Mouse (Mus musculus): ENCODE data around the gene Slx4ip. TPM values are rescaled to one million over a fixed set of nuclear protein-coding genes. Genes with fewer than 3 reads are reported as not detected.

Slx4ip gene
- polyA plus RNA-seq, 1 experiment, result 1.1 TPM

- Histone ChIP-seq H3K27me3 (ENCODE audit: control insufficient read depth, insufficient read depth, insufficient read length) (no peaks in the 10 kb centered on the region), H3K79me2 (ENCODE audit: control insufficient read depth, insufficient read depth) (no peaks in the 10 kb centered on the region), H3K4me3 (ENCODE audit: insufficient read depth, poor library complexity, severe bottlenecking) (no peak overlapping the region), H3ac (ENCODE audit: control insufficient read depth, insufficient read length, low read depth) (no peak overlapping the region), H3K79me3 (ENCODE audit: low read depth) (no peaks in the 10 kb centered on the region), H3K36me3 (ENCODE audit: control insufficient read depth, insufficient read depth) (no peaks in the 10 kb centered on the region)
- TF ChIP-seq MAX (IDR thresholded peaks at IDR 0.05), result no peak
- TF ChIP-seq FOSL1 (IDR thresholded peaks at IDR 0.05; ENCODE audit: insufficient read depth, low read length, poor library complexity, severe bottlenecking), result no peak
- TF ChIP-seq CTCF (IDR thresholded peaks at IDR 0.05; ENCODE audit: control insufficient read depth, insufficient read depth, insufficient read length), result no peak
- no peak for TF ChIP-seq CEBPB (IDR thresholded peaks at IDR 0.05; ENCODE audit: low read depth)
- no peak for TF ChIP-seq MYOD1 (IDR thresholded peaks at IDR 0.05; ENCODE audit: control insufficient read depth, insufficient read length, low read depth)
- no peak for TF ChIP-seq MYOG (IDR thresholded peaks at IDR 0.05; ENCODE audit: control insufficient read depth, extremely low read depth, insufficient read length)
- no peak for TF ChIP-seq USF1 (IDR thresholded peaks at IDR 0.05; ENCODE audit: low read depth)
Measured at GRCm38 (mm10) chr2:136983959-136984358, 92.9 kb downstream of the Slx4ip start.

- Histone ChIP-seq H3K79me3 (ENCODE audit: low read depth) (no peaks in the 10 kb centered on the region), H3K36me3 (ENCODE audit: control insufficient read depth, insufficient read depth) (no peaks in the 10 kb centered on the region), H3ac (ENCODE audit: control insufficient read depth, insufficient read length, low read depth) (no peak overlapping the region), H3K27me3 (ENCODE audit: control insufficient read depth, insufficient read depth, insufficient read length) (no peaks in the 10 kb centered on the region), H3K79me2 (ENCODE audit: control insufficient read depth, insufficient read depth) (no peaks in the 10 kb centered on the region), H3K4me3 (ENCODE audit: insufficient read depth, poor library complexity, severe bottlenecking) (no peak overlapping the region)
- no peak for TF ChIP-seq MYOD1 (IDR thresholded peaks at IDR 0.05; ENCODE audit: control insufficient read depth, insufficient read length, low read depth)
- TF ChIP-seq CTCF (IDR thresholded peaks at IDR 0.05; ENCODE audit: control insufficient read depth, insufficient read depth, insufficient read length), result no peak
- TF ChIP-seq USF1 (IDR thresholded peaks at IDR 0.05; ENCODE audit: low read depth), result no peak
- TF ChIP-seq FOSL1 (IDR thresholded peaks at IDR 0.05; ENCODE audit: insufficient read depth, low read length, poor library complexity, severe bottlenecking), result no peak
- no peak for TF ChIP-seq MYOG (IDR thresholded peaks at IDR 0.05; ENCODE audit: control insufficient read depth, extremely low read depth, insufficient read length)
- TF ChIP-seq MAX (IDR thresholded peaks at IDR 0.05), result no peak
- TF ChIP-seq CEBPB (IDR thresholded peaks at IDR 0.05; ENCODE audit: low read depth), result no peak
Measured at GRCm38 (mm10) chr2:136985998-136986730, 95.1 kb downstream of the Slx4ip start.

- no peak for TF ChIP-seq MYOD1 (IDR thresholded peaks at IDR 0.05; ENCODE audit: control insufficient read depth, insufficient read length, low read depth)
- no peak for TF ChIP-seq MYOG (IDR thresholded peaks at IDR 0.05; ENCODE audit: control insufficient read depth, extremely low read depth, insufficient read length)
- TF ChIP-seq CTCF (IDR thresholded peaks at IDR 0.05; ENCODE audit: control insufficient read depth, insufficient read depth, insufficient read length), result no peak
- TF ChIP-seq FOSL1 (IDR thresholded peaks at IDR 0.05; ENCODE audit: insufficient read depth, low read length, poor library complexity, severe bottlenecking), result no peak
- no peak for TF ChIP-seq USF1 (IDR thresholded peaks at IDR 0.05; ENCODE audit: low read depth)
- no peak for TF ChIP-seq CEBPB (IDR thresholded peaks at IDR 0.05; ENCODE audit: low read depth)
- no peak for TF ChIP-seq MAX (IDR thresholded peaks at IDR 0.05)
- Histone ChIP-seq H3K36me3 (ENCODE audit: control insufficient read depth, insufficient read depth) (no peaks in the 10 kb centered on the region), H3K27me3 (ENCODE audit: control insufficient read depth, insufficient read depth, insufficient read length) (no peaks in the 10 kb centered on the region), H3K4me3 (ENCODE audit: insufficient read depth, poor library complexity, severe bottlenecking) (no peak overlapping the region), H3K79me2 (ENCODE audit: control insufficient read depth, insufficient read depth) (no peaks in the 10 kb centered on the region), H3K79me3 (ENCODE audit: low read depth) (peaks cover 3% of the 10 kb centered on the region), H3ac (ENCODE audit: control insufficient read depth, insufficient read length, low read depth) (no peak overlapping the region)
Measured at GRCm38 (mm10) chr2:136993116-136993515, 102.1 kb downstream of the Slx4ip start.

GRCm38 (mm10) chr2:136997104-136997503 lies 106.1 kb downstream of the Slx4ip start:
- Histone ChIP-seq H3K27me3 (ENCODE audit: control insufficient read depth, insufficient read depth, insufficient read length) (no peaks in the 10 kb centered on the region), H3K79me3 (ENCODE audit: low read depth) (peaks cover 3% of the 10 kb centered on the region), H3ac (ENCODE audit: control insufficient read depth, insufficient read length, low read depth) (no peak overlapping the region), H3K79me2 (ENCODE audit: control insufficient read depth, insufficient read depth) (no peaks in the 10 kb centered on the region), H3K4me3 (ENCODE audit: insufficient read depth, poor library complexity, severe bottlenecking) (no peak overlapping the region), H3K36me3 (ENCODE audit: control insufficient read depth, insufficient read depth) (no peaks in the 10 kb centered on the region)
- no peak for TF ChIP-seq MAX (IDR thresholded peaks at IDR 0.05)
- no peak for TF ChIP-seq CEBPB (IDR thresholded peaks at IDR 0.05; ENCODE audit: low read depth)
- TF ChIP-seq CTCF (IDR thresholded peaks at IDR 0.05; ENCODE audit: control insufficient read depth, insufficient read depth, insufficient read length), result peak; percentile 6
- no peak for TF ChIP-seq USF1 (IDR thresholded peaks at IDR 0.05; ENCODE audit: low read depth)

GRCm38 (mm10) chr2:137002031-137002430 lies 111.0 kb downstream of the Slx4ip start:
- Histone ChIP-seq H3K79me2 (ENCODE audit: control insufficient read depth, insufficient read depth) (no peaks in the 10 kb centered on the region), H3ac (ENCODE audit: control insufficient read depth, insufficient read length, low read depth) (no peak overlapping the region), H3K4me3 (ENCODE audit: insufficient read depth, poor library complexity, severe bottlenecking) (no peak overlapping the region), H3K79me3 (ENCODE audit: low read depth) (no peaks in the 10 kb centered on the region), H3K36me3 (ENCODE audit: control insufficient read depth, insufficient read depth) (no peaks in the 10 kb centered on the region), H3K27me3 (ENCODE audit: control insufficient read depth, insufficient read depth, insufficient read length) (no peaks in the 10 kb centered on the region)
- TF ChIP-seq USF1 (IDR thresholded peaks at IDR 0.05; ENCODE audit: low read depth), result no peak
- TF ChIP-seq CTCF (IDR thresholded peaks at IDR 0.05; ENCODE audit: control insufficient read depth, insufficient read depth, insufficient read length), result no peak
- no peak for TF ChIP-seq MAX (IDR thresholded peaks at IDR 0.05)
- TF ChIP-seq MYOG (IDR thresholded peaks at IDR 0.05; ENCODE audit: control insufficient read depth, extremely low read depth, insufficient read length), result no peak
- TF ChIP-seq CEBPB (IDR thresholded peaks at IDR 0.05; ENCODE audit: low read depth), result no peak
- no peak for TF ChIP-seq FOSL1 (IDR thresholded peaks at IDR 0.05; ENCODE audit: insufficient read depth, low read length, poor library complexity, severe bottlenecking)
- no peak for TF ChIP-seq MYOD1 (IDR thresholded peaks at IDR 0.05; ENCODE audit: control insufficient read depth, insufficient read length, low read depth)
